Mouse (Mus musculus) small intestine, adult 2 months (tissue): ENCODE measurements around the gene Serping1.

Source experiments
- CTCF ChIP-seq: fragments of 200-500 bp; IDR thresholded peaks from 2 replicates; pipeline ENCODE4 v1.5.1; 2012; ENCODE audit warnings: low read depth, mild to moderate bottlenecking, control low read depth, inconsistent platforms, low read length, moderate library complexity, mixed read lengths; ENCODE audit not compliant: insufficient replicate concordance, insufficient read length; ENCODE audit errors: extremely low read depth
- POLR2A ChIP-seq: fragments of 200-500 bp; IDR thresholded peaks from 2 replicates; pipeline ENCODE4 v1.6.1; 2012; ENCODE audit warnings: low read depth, mild to moderate bottlenecking, control low read depth, inconsistent platforms, low read length, moderate library complexity

DNA sequence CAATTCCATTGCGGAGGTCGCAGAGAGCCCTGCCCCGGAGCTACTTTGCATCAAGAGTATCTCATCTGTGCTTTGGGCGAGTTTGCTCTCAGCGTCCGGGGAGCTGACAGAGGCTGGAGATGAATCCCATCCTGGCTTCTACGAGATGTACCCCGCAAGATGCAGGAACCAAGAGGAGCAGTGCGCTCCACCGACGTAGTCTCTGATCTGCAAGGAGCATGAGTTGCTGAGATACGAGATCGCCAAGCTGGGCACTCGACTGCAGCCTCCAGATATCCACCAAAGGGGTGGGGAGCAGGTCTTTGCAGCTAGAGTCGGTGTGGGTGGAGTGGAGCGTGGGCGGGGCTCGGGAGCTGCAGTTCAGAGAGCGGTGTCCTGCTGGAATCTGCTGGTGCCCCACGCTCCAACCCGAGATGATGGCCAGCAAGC lies 23.3 kb upstream of the Serping1 start, which contains the start of gene Ube2l6:
- no peak for TF ChIP-seq CTCF
- TF ChIP-seq POLR2A: peak; percentile 43
